Mouse (Mus musculus) E14TG2a.4 (cell line): ENCODE results near the gene Cdk2ap2.
"Not testable (repeated sequence)": the region's sequence is repeated elsewhere in the genome, so short reads cannot be mapped to it uniquely, and the experiment has no call there.

Experiments
- H3K27me3 ChIP-seq: 2 replicates; pipeline ENCODE4 v1.6.1; 2014; ENCODE audit warnings: low read length, control low read depth; ENCODE audit not compliant: insufficient read depth
- H3K36me3 ChIP-seq: 2 replicates; pipeline ENCODE4 v1.6.1; 2014; ENCODE audit warnings: low read length, control low read depth; ENCODE audit not compliant: insufficient read depth
- H3K4me1 ChIP-seq: replicated peaks from 2 replicates; pipeline ENCODE4 v1.6.1; 2014; ENCODE audit warnings: low read depth, low read length, control low read depth
- H3K4me3 ChIP-seq: replicated peaks from 2 replicates; pipeline ENCODE4 v1.5.1; 2014; ENCODE audit warnings: mild to moderate bottlenecking, low read length
- H3K9me3 ChIP-seq: 2 replicates; pipeline ENCODE4 v1.6.1; 2014; ENCODE audit warnings: low read length, control low read depth
- CTCF ChIP-seq: conservative IDR thresholded peaks from 2 replicates; pipeline ENCODE4 v1.5.1; 2014; ENCODE audit warnings: low read length
- NANOG ChIP-seq: IDR thresholded peaks from 2 replicates; pipeline ENCODE4 v1.6.1; 2014; ENCODE audit warnings: borderline replicate concordance, low read length, mixed read lengths
- POU5F1 ChIP-seq: IDR thresholded peaks from 2 replicates; pipeline ENCODE4 v1.6.1; 2014; ENCODE audit warnings: low read length, borderline replicate concordance

Gene Cdk2ap2

DNA sequence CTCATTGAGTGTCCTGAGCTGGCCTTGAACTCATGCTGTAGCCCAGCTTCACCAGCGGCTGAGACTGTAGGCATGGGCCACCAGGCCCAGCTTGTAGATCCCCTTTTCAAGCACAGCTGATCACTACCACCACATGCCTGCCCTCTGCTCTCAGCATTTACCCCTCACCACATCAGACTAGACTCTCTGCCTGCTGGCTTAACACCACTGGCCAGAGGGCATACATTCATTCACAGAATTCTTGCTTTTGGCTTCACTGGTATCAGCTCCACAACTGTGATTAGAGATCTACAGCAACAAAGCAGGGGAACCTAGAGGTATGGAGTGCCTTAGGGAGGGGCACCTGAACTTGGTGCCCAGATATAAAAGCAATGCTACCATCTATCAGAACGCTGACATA, 23.5 kb downstream of the Cdk2ap2 start:
- peaks cover 54% of the 10 kb centered on the region for H3K4me1 ChIP-seq
- no peaks in the 10 kb centered on the region for H3K9me3 ChIP-seq
- H3K4me3 ChIP-seq, result no peak overlapping the region
- TF ChIP-seq NANOG, result no peak
- TF ChIP-seq POU5F1, result no peak
- no peak for TF ChIP-seq CTCF
- H3K36me3 ChIP-seq, result peaks cover 42% of the 10 kb centered on the region
- H3K27me3 ChIP-seq, result no peaks in the 10 kb centered on the region

DNA sequence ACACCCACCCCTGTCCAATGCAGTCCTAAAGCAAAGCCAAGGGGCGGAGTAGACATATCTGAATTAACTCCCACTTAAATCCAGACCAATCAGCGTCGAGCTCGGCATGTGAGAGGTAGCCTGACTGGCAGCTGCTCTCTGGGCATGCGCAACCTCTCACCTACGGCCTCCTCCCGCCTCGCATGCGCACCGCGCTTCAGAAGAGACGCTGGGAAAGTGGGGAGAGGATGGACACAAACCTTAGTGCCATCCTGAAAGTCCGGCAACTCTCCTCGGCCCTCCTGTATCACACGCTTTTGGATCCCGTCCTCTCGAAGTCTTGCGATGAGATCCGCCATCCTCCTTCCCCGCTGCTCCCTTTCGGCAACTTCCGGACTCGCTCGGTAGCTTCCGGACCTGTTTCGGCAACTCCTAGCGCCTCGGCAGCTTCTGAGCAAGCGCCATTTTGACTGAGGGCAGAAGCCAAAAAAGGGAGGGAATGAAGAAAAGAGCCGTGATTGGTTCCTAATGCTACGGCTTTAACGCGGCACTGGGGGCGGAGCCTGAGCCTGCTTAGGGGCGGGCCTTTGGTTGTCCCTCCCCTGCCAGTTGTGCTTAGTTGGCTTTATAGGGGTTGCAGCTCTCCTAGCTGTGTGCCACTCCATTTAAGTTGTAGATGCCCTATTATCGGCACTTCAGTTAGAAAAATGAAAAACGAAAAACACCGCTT, 24.3 kb downstream of the Cdk2ap2 start:
- Histone ChIP-seq H3K27me3 (no peaks in the 10 kb centered on the region), H3K36me3 (peaks cover 35% of the 10 kb centered on the region), H3K9me3 (no peaks in the 10 kb centered on the region), H3K4me1 (peaks cover 54% of the 10 kb centered on the region), H3K4me3 (peak overlapping the region; percentile 78)
- TF ChIP-seq POU5F1 (no peak), CTCF (no peak), NANOG (no peak)

DNA sequence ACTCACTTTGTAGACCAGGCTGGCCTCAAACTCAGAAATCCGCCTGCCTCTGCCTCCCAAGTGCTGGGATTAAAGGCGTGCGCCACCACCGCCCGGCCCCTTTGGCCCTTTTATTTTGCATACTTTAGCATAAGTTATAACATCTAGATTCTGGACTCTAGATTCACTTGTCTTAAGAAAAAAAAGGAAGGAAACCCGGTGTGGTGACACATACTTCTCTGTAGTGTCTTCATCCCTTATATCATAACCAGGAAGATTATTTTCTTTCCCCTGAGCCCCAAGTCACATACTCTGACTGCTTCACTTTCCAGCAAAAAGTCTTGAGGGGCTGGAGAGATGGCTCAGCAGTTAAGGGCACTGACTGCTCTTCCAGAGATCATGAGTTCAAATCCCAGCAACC, 24.9 kb downstream of the Cdk2ap2 start:
- Histone ChIP-seq H3K36me3 (peaks cover 28% of the 10 kb centered on the region), H3K4me1 (peaks cover 60% of the 10 kb centered on the region), H3K4me3 (peak overlapping the region; percentile 78)
- H3K27me3 ChIP-seq, H3K9me3 ChIP-seq: not testable (repeated sequence)

DNA sequence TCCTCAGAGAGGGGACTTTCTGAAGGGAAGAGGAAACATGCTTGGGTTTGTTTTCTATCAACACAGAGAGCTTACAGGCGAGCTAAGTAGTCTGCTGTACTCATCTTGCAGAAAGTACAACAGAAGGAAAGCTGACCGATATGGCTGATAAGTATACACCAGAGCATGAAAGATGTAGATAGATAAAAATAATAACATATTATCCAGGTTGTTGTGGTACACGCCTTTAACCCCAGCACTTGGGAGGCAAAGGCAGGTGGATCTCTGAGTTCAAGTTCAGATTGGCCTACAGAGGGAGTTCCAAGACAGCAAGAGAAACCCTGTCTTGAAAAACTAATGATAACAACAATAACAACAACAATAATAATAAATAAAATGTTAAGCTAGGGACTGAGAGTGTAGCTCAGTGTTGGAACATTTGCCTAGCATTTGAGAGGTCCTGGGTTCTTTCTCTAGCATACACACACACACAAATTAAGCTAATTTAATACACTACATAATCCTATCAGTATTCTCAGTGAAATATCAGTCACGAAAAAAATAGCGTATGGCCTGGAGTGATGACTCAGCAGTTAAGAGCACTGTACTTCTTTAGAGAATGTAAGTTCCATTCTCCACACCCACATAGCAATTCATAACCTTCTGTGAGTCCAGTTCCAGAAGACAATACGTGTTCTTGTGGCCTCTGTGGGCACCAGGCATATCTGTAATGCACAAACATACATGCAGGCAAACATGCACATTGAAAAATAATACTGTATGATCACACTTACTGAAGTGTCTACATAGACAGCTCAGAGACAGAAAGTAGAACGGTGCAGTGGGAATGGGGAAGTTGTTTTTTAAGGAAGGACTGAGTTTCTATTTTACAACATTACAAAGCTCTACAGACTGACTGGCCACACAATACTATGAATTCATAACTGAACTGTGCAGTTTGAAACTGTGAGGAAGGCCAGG, 25.7 kb downstream of the Cdk2ap2 start:
- TF ChIP-seq POU5F1 (no peak), NANOG (no peak), CTCF (no peak)
- H3K4me3 ChIP-seq, result no peak overlapping the region
- peaks cover 60% of the 10 kb centered on the region for H3K4me1 ChIP-seq
- H3K27me3 ChIP-seq, result no peaks in the 10 kb centered on the region
- H3K36me3 ChIP-seq, result peaks cover 28% of the 10 kb centered on the region
- no peaks in the 10 kb centered on the region for H3K9me3 ChIP-seq

DNA sequence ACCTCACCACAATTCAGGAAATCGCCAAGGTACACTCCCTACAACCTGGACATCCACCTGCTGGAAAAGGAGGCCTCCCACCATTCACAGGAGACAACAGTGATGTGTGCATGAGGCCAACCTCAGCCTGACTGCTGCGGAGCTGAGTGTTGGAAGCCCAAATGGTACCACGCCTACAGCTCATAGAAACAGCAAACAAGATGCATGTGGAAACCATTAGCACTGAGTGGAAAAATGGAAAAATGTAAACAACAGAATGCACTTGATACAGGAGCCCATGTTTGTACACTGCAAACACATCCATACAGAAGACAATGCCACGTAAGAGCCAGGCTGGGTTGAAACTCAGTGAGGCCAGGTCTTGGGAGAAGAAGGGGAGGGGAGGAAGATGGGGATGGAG, 27.4 kb downstream of the Cdk2ap2 start:
- Histone ChIP-seq H3K9me3 (no peaks in the 10 kb centered on the region), H3K4me3 (no peak overlapping the region), H3K27me3 (no peaks in the 10 kb centered on the region), H3K36me3 (peaks cover 30% of the 10 kb centered on the region), H3K4me1 (peaks cover 61% of the 10 kb centered on the region)
- TF ChIP-seq POU5F1 (no peak), CTCF (no peak), NANOG (no peak)

DNA sequence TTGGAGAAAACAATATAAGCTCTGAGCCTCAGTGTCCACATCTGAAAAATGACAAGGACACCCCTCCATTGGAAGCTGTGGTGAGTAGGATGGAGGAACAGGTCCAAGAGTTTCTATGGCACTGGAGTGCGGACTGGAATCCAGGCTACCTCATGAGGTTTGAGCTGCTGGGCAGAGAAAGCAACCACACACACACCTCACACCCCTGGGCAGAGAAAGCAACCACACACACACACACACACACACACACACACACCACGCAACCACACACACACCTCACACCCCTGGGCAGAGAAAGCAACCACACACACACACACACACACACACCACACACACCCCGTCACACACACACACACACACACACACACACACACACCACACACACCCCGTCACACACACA, 28.3 kb downstream of the Cdk2ap2 start:
- H3K9me3 ChIP-seq, H3K27me3 ChIP-seq, H3K4me3 ChIP-seq: not testable (repeated sequence)
- Histone ChIP-seq H3K36me3 (peaks cover 33% of the 10 kb centered on the region), H3K4me1 (peaks cover 68% of the 10 kb centered on the region)

DNA sequence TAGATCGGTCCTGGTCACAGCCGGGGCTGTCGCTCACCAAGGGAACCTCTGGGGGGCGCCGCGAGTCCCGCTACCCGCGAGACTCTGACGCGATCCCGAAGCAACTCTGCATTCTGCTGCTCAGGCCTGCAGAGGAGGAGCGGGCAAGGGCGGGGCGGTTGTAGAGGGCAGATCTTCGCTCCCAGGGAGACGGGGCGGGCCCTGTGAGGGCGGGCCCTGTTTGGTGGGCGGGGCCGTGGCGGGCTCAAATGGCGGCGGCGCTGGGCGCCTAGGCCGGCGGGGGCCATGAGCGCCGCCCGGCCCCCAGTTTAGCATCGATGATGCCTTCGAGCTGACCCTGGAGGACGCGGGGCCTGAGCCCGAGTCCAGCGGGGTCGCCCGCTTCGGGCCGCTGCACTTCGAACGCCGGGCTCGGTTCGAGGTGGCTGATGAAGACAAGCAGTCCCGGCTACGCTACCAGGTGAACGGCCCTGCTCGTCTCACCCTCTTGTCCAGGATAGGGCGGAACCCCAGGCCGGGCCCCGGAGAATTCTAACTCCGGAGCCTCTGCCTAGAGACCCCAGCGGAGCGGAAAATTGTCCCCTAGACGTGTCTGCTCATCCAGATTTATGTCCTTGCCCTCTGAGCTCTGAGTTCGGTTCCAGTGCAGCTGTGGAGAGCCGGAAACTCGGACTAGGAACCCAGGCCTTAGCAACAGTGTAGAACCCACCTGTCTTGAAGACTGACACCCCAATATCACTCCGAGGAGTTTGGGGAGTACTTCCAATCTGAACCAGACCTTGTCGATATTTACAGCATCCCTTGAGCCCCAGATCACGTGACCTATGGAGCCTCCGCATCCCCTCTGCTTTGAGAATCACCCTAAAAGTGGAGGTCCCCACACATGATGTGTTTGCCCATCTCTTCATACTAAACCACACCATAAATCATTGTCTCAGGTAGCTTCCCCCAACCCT, 29.0 kb downstream of the Cdk2ap2 start, which contains the start of gene Aip:
Gene Aip, minus strand, starts transcription at position 118 of the 956 bp plus-strand sequence.
- Histone ChIP-seq H3K4me1 (peaks cover 67% of the 10 kb centered on the region), H3K36me3 (peaks cover 35% of the 10 kb centered on the region)

DNA sequence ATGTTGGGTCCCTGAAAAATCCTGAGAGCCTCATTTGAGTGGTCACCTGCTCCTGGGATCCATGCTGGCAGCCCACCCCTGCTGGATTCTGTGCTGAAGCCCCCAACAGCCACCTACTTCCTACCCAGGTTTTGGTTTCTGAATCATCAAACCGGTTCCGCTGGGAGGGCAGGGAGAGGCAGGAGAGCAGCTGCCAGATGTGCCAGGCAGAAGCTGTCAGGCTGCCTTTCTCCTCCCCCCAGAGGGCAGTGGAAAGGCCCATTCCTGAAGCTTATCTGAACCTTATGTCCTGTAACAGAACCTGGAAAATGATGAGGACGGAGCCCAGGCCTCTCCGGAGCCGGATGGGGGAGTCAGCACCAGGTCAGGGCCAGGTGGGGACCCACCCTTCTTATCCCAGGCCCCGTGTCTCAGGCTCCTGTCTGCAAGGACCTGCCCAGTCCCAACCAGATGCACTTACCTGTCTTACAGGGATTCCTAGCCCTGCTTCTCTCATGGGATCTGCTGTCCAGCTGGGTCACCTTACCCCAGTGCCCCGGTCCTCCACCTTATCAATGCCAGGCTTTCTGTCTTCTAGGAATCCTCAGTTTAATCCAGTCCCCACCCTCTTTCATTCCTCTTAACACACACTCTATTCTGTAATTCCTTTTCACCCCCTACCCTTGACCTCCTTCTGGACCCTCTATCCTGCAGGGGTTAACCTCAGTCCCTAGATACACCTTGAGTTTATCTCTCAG, 29.9 kb downstream of the Cdk2ap2 start:
- H3K9me3 ChIP-seq, result no peaks in the 10 kb centered on the region
- H3K4me1 ChIP-seq, result peaks cover 71% of the 10 kb centered on the region
- TF ChIP-seq CTCF (no peak), NANOG (no peak), POU5F1 (no peak)
- no peaks in the 10 kb centered on the region for H3K27me3 ChIP-seq
- peak overlapping the region; percentile 94 for H3K4me3 ChIP-seq
- peaks cover 44% of the 10 kb centered on the region for H3K36me3 ChIP-seq

More for the DNA sequence above, 29.0 kb downstream of the Cdk2ap2 start, which contains the start of gene Aip:
- TF ChIP-seq POU5F1 (no peak), CTCF (peak; percentile 33)
- Histone ChIP-seq H3K9me3 (no peaks in the 10 kb centered on the region), H3K4me3 (peak within 1 kb of the TSS; percentile 94), H3K27me3 (no peaks in the 10 kb centered on the region)
